Mouse (Mus musculus): Measurements from ENCODE around the gene Wapl.

- TF ChIP-seq GATA1 (IDR thresholded peaks at IDR 0.05; ENCODE audit: low read depth, low read length) (no peak), TCF12 (IDR thresholded peaks at IDR 0.05; ENCODE audit: low read depth, low read length) (no peak)
These were observed 100.0 kb downstream of the Wapl start for GRCm38 (mm10) chr14:34773681-34774080.
